In the genomic region with DNA sequence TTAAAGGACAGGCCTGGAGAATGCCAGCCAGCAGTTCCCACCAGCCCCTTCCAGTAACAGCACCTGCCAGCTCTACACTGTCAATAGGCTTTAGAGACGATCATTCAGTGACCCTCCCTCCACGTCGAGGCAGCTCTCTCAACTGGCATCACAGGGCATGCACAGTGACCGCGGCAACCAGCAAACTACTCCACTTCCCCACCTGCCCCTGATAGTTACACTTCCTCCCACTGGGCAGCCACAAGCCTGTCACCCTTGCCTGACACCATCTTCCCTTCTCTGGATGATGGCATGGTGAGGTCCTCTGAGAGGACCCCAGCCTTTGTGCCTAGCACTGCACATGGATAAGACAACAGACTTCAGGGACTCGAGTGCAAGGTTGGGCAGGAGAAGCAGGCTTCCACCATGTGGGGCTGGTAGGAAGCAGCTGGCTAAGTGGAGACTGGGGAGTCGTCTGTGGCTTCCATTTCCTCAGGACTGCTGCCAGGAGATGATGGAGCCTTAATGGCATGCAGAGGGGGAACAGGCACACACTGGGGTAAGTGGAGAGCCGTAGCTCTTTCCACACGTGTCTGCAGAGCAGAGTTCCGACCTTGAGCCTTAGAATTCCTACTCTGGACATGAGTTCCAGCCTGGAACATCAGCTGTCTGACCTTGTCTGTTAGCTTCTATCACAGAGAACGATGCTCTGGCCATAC, we compare ENCODE assay signal across 9 mouse cellular contexts. TPM values are rescaled to one million over a fixed set of nuclear protein-coding genes. Genes with fewer than 3 reads are reported as not detected.
DNase-seq lines count a peak whose midpoint lies in the region; ATAC-seq and TF ChIP-seq lines count a peak whose summit lies in the region.
"Had no signal": no experiment of that assay in that cellular context is flagged by ENCODE, and none has a peak within 500 bp of the region (broad histone marks: within the 10 kb centered on the region; RNA-seq: fewer than 3 reads in every experiment).

No protein-coding gene starts in this region.

- no peaks in the 10 kb centered on the region for H3K27me3 ChIP-seq in forebrain, postnatal 0 days (ENCODE audit: insufficient read depth, low read length)
- no peaks in the 10 kb centered on the region for H3K27me3 ChIP-seq in forebrain, embryonic 15.5 days
- H3K27me3 ChIP-seq in heart, embryonic 15.5 days = no peaks in the 10 kb centered on the region
- no peaks in the 10 kb centered on the region for H3K27me3 ChIP-seq in hindbrain, embryonic 16.5 days (replicated peaks; ENCODE audit: control insufficient read depth, insufficient read depth, low read length)

- H3K9me3 ChIP-seq in forebrain, postnatal 0 days (ENCODE audit: low read length) = no peaks in the 10 kb centered on the region
- no peaks in the 10 kb centered on the region for H3K9me3 ChIP-seq in forebrain, embryonic 15.5 days
- no peaks in the 10 kb centered on the region for H3K9me3 ChIP-seq in heart, embryonic 15.5 days (replicated peaks)
- H3K9me3 ChIP-seq in hindbrain, embryonic 16.5 days (ENCODE audit: control insufficient read depth, low read length) = no peaks in the 10 kb centered on the region

- DNase-seq in forebrain, postnatal 0 days = no peak
- DNase-seq in adrenal gland, postnatal 10 days = peak; percentile 23
- peak; percentile 58 for DNase-seq in lung, postnatal 36 days
- no peak for DNase-seq in cerebellum, adult 9-11 months
- DNase-seq in layer of hippocampus, postnatal 10 days (ENCODE audit: low spot score in 2 of 2) = no peak
- DNase-seq: cerebellum, postnatal 10 days had no signal

- no peak overlapping the region for H3K9ac ChIP-seq in forebrain, postnatal 0 days
- H3K9ac ChIP-seq in forebrain, embryonic 15.5 days (replicated peaks) = no peak overlapping the region
- no peak overlapping the region for H3K9ac ChIP-seq in heart, embryonic 15.5 days
- no peak overlapping the region for H3K9ac ChIP-seq in hindbrain, embryonic 16.5 days (ENCODE audit: low read depth, low read length)

- H3K4me2 ChIP-seq in forebrain, postnatal 0 days (ENCODE audit: low read depth) = no peak overlapping the region
- H3K4me2 ChIP-seq in forebrain, embryonic 15.5 days (replicated peaks) = no peak overlapping the region
- H3K4me2 ChIP-seq in heart, embryonic 15.5 days = no peak overlapping the region
- no peak overlapping the region for H3K4me2 ChIP-seq in hindbrain, embryonic 16.5 days (ENCODE audit: low read length)

- TF ChIP-seq CTCF in forebrain, postnatal 0 days (IDR thresholded peaks at IDR 0.05; ENCODE audit: low read depth) = no peak

- H3K27ac ChIP-seq in forebrain, postnatal 0 days (ENCODE audit: low read depth, low read length) = no peak overlapping the region
- no peak overlapping the region for H3K27ac ChIP-seq in forebrain, embryonic 15.5 days (replicated peaks)
- peak overlapping the region; percentile 18 for H3K27ac ChIP-seq in heart, embryonic 15.5 days
- H3K27ac ChIP-seq in hindbrain, embryonic 16.5 days (ENCODE audit: low read depth, low read length) = no peak overlapping the region

- WGBS in forebrain, postnatal 0 days = 55% methylated on average over 11 of the region's 11 CpGs
- WGBS in forebrain, embryonic 15.5 days = 62% methylated on average over 11 of the region's 11 CpGs
- 34% methylated on average over 11 of the region's 11 CpGs for WGBS in heart, embryonic 15.5 days
- WGBS in hindbrain, embryonic 16.5 days = 61% methylated on average over 11 of the region's 11 CpGs

- H3K4me1 ChIP-seq in forebrain, postnatal 0 days (ENCODE audit: insufficient read depth) = 0 out of 2 replicates have a peak, but pooled peaks cover 5% of the 10 kb centered on the region
- no peaks in the 10 kb centered on the region for H3K4me1 ChIP-seq in forebrain, embryonic 15.5 days
- H3K4me1 ChIP-seq in heart, embryonic 15.5 days (replicated peaks) = peaks cover 25% of the 10 kb centered on the region
- no peaks in the 10 kb centered on the region; the same call in 1 of the 2 replicates for H3K4me1 ChIP-seq in hindbrain, embryonic 16.5 days (ENCODE audit: control insufficient read depth, insufficient read depth, low read depth, low read length)

- 0 out of 2 replicates have a peak, but pooled peaks have one; percentile 16 for ATAC-seq in forebrain, postnatal 0 days
- ATAC-seq in forebrain, embryonic 15.5 days (replicated peaks) = no peak
- ATAC-seq in heart, embryonic 15.5 days (replicated peaks; ENCODE audit: insufficient number of reproducible peaks, insufficient read depth, low FRiP score, low read depth) = peak; percentile 71
- ATAC-seq in hindbrain, embryonic 16.5 days = no peak

- H3K36me3 ChIP-seq in forebrain, postnatal 0 days (ENCODE audit: insufficient read depth) = no peaks in the 10 kb centered on the region
- H3K36me3 ChIP-seq in forebrain, embryonic 15.5 days = no peaks in the 10 kb centered on the region
- H3K36me3 ChIP-seq in heart, embryonic 15.5 days = no peaks in the 10 kb centered on the region
- H3K36me3 ChIP-seq in hindbrain, embryonic 16.5 days (ENCODE audit: control insufficient read depth, insufficient read depth, low read length) = no peaks in the 10 kb centered on the region

- no peak overlapping the region for H3K4me3 ChIP-seq in forebrain, postnatal 0 days (ENCODE audit: low read depth, low read length)
- no peak overlapping the region for H3K4me3 ChIP-seq in forebrain, embryonic 15.5 days
- no peak overlapping the region for H3K4me3 ChIP-seq in heart, embryonic 15.5 days
- H3K4me3 ChIP-seq in hindbrain, embryonic 16.5 days (ENCODE audit: low read length) = no peak overlapping the region

RNA-seq across cellular contexts. Expression of a gene that starts 22.3 kb away (rescaled TPM):
- total RNA-seq in forebrain, postnatal 0 days (2014; rRNA removed) = 15.5 and 21.8 TPM in 2 replicates
- polyA plus RNA-seq in forebrain, postnatal 0 days (2015; fragmentation: Nextera tagmentation; extraction: Ambion mirVana) = 2.9 and 4.1 TPM in 2 replicates
- 2.2 and 2.4 TPM in 2 replicates for polyA plus RNA-seq in forebrain, embryonic 15.5 days (2015; fragmentation: Nextera tagmentation; extraction: Ambion mirVana)
- total RNA-seq in adrenal gland, postnatal 10 days (2021) = 10 to 100 TPM; 20.8 to 27.7 TPM
- polyA plus RNA-seq in heart, embryonic 15.5 days (2015; fragmentation: Nextera tagmentation; extraction: Ambion mirVana) = 0.60 and 0.62 TPM in 2 replicates
- polyA plus RNA-seq in hindbrain, embryonic 16.5 days (2015; fragmentation: Nextera tagmentation; extraction: Ambion mirVana) = 3.2 TPM in 2 replicates
- total RNA-seq in layer of hippocampus, postnatal 10 days (2021) = 10 to 100 TPM; 57.1 to 59.2 TPM

Comparison
In these comparisons a context has a peak if more than half of its experiments do, and no peak if none do; other contexts are left out.
1. ATAC-seq: peak in forebrain, postnatal 0 days (single experiment) and heart, embryonic 15.5 days (single experiment); none in forebrain, embryonic 15.5 days (single experiment) and hindbrain, embryonic 16.5 days (single experiment).
2. DNase-seq: peak in adrenal gland, postnatal 10 days (single experiment) and lung, postnatal 36 days (single experiment); none in forebrain, postnatal 0 days (single experiment), cerebellum, adult 9-11 months (single experiment) and layer of hippocampus, postnatal 10 days (0 of 2).